Mouse (Mus musculus) gastrocnemius, postnatal 36 days (tissue): ENCODE results near the gene Hyou1. TPM values are rescaled to one million over a fixed set of nuclear protein-coding genes. Genes with fewer than 3 reads are reported as not detected.

ENCODE experiments used
- DNase-seq, 2 experiments: peaks; one replicate each; pipeline ENCODE4 v3.0.0; 2022
- intact Hi-C: fragments of 180-260 bp; cut with DNase I; formaldehyde crosslinking; loops from one replicate; pipeline ENCODE4 v1.15.1; 2025
- microRNA-seq, 2 experiments: library from miRNA; unstranded; fragments of <30 nt; microRNA quantifications; one replicate each; pipeline ENCODE4 v1.2.0; 2021
- total RNA-seq, 2 experiments: library from RNA; stranded (reverse); gene quantifications; 2 replicates each; pipeline ENCODE4 v1.2.3; 2021

Gene Hyou1
- total RNA-seq, 2 experiments from 2014 or later: 25.0 to 26.0 TPM

DNA sequence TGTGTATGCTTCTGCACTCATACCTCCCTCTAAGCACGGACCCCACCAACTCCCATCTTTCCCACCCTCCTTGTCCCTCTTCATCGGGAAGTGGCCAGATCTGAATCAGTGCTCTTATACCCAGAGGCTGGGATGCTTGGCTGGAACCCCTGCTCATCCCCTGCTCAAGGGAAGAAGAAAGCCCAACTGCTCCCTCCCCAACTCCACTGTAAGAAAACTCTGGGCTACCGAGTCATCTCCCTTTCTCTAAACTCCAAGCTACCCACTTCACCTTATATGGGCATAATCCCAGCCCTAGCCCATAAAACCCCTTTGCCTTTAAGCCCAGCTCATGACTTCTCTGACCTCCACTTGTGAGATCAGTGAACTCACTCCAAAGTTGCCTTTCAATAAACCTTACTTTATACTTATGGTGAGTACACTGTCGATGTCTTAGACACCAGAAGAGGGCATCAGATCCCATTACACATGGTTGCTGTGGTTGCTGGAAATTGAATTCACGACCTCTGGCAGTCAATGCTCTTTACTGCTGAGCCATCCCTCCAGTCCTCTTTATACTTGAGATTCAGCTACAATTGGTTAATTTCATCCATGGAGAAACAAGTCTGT is 53.4 kb downstream of the Hyou1 start:
- intact Hi-C loops: no loop called here
- no peak for DNase-seq

DNA sequence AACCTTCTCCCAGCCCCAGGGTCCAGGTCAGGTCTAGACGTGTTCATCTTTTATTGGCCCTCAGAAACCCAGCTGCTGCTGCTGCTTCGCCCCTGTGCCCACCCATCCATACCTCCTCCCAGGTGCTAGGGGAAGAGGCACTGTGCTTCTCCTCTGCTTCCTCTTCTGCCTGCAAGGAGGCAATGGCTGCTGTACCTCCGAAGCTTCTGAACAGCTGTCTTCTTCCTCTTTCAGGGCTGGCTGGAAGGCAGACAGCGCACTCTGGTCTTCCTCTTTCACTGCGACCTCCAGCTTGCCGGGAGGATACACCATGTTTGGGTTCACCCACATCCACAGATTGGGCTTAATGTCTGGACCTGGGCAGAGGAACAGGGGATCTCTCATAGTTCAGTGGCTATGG is 56.5 kb downstream of the Hyou1 start:
- intact Hi-C loops: no loop called here

DNA sequence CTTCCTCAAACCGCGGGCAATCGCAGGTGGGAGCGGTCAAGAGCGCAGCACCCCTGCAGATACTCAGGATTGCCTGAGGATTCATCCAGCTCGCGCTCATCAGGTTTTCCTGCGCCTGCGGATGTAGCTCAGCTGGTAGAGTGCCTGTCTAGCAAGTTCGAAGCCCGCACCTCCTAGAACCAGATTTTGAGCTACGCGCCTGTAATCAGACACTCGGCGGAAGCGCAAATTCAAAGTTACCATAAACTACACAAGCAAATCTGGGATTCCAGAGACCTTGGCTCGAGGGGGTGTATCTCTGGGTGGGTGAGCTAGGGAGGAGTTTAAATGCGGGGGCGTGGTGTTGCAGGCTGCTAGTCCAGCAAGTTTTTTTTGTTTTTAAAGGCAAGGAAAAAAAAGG is 61.7 kb downstream of the Hyou1 start, which contains the start of gene Foxr1:
Gene Foxr1 (minus strand): TSS at position 176 of the 400 bp plus-strand sequence.
- DNase-seq: no peak
- intact Hi-C loops: no loop called here

More for the DNA sequence above, 56.5 kb downstream of the Hyou1 start:
- no peak for DNase-seq

Small RNA genes lying within 50 kb of the gene (microRNA-seq; reads per million reads assigned to microRNA genes)
- gene Gm44335 (0 reads per million in 2 experiments), gene Mir7085 (1.4 to 1.5 reads per million in 2 experiments)

Other genes with a start within 250 kb of the Hyou1 start
- gene Mcam, start 245.0 kb upstream of the Hyou1 start, total RNA-seq: 10 to 100 TPM; 24.2 to 31.2 TPM
- gene Cbl, start 145.4 kb upstream of the Hyou1 start, total RNA-seq: 10 to 100 TPM in 1 of 2 experiments, 1 to 10 TPM in 1; 7.8 to 10.4 TPM
- gene Ccdc153, start 138.8 kb upstream of the Hyou1 start, total RNA-seq: not detected
- 1 to 10 TPM in 1 of 2 experiments, under 1 TPM in 1; 0.44 to 1.4 TPM for gene Pdzd3, start 128.0 kb upstream of the Hyou1 start, total RNA-seq
- gene Nlrx1, start 110.9 kb upstream of the Hyou1 start, total RNA-seq: 10 to 100 TPM; 22.4 to 22.6 TPM
- under 1 TPM; 0.48 to 0.74 TPM for gene Abcg4, start 90.9 kb upstream of the Hyou1 start, total RNA-seq
- 1 to 10 TPM; 4.9 to 6.0 TPM for gene Hinfp, start 73.8 kb upstream of the Hyou1 start, total RNA-seq
- 10 to 100 TPM; 12.8 to 14.2 TPM for gene C2cd2l, start 59.2 kb upstream of the Hyou1 start, total RNA-seq
- 10 to 100 TPM; 11.9 to 12.7 TPM for gene Dpagt1, start 53.5 kb upstream of the Hyou1 start, total RNA-seq
- gene H2afx, start 44.8 kb upstream of the Hyou1 start, total RNA-seq: 10 to 100 TPM in 1 of 2 experiments, 1 to 10 TPM in 1; 10.0 to 12.9 TPM
- gene Hmbs, start 35.3 kb upstream of the Hyou1 start, total RNA-seq: 10 to 100 TPM; 19.7 to 21.2 TPM
- 10 to 100 TPM; 15.4 to 16.2 TPM for gene Vps11, start 17.8 kb upstream of the Hyou1 start, total RNA-seq
- 100 to 1,000 TPM; 149 to 161 TPM for gene Slc37a4, start 17.4 kb downstream of the Hyou1 start, total RNA-seq
- gene Rps25, start 27.6 kb downstream of the Hyou1 start, total RNA-seq: 100 to 1,000 TPM; 584 to 735 TPM
- gene Trappc4, start 28.1 kb downstream of the Hyou1 start, total RNA-seq: 10 to 100 TPM; 13.2 to 16.1 TPM
- 1 to 10 TPM; 5.0 to 5.3 TPM for gene Ccdc84, start 39.1 kb downstream of the Hyou1 start, total RNA-seq
- not detected for gene Foxr1, start 61.6 kb downstream of the Hyou1 start, total RNA-seq
- not detected for gene Upk2, start 75.5 kb downstream of the Hyou1 start, total RNA-seq
- 10 to 100 TPM; 25.7 to 42.5 TPM for gene Bcl9l, start 103.3 kb downstream of the Hyou1 start, total RNA-seq
- gene Cxcr5, start 182.4 kb downstream of the Hyou1 start, total RNA-seq: not detected
- gene Ddx6, start 225.4 kb downstream of the Hyou1 start, total RNA-seq: 10 to 100 TPM; 57.4 to 60.7 TPM